In genomic region chr4:10257537-10257936, GRCm38 (mm10) we compare ENCODE assay signal across 25 mouse cellular contexts.
DNase-seq lines count a peak whose midpoint lies in the region; ATAC-seq and TF ChIP-seq lines count a peak whose summit lies in the region.
"Had no signal": no experiment of that assay in that cellular context is flagged by ENCODE, and none has a peak within 500 bp of the region (broad histone marks: within the 10 kb centered on the region; RNA-seq: fewer than 3 reads in every experiment).

No protein-coding gene starts in this region.

- H3K4me3 ChIP-seq in heart, embryonic 10.5 days, result no peak overlapping the region
- no peak overlapping the region for H3K4me3 ChIP-seq in heart, embryonic 15.5 days
- no peak overlapping the region for H3K4me3 ChIP-seq in heart, postnatal 0 days (ENCODE audit: low read depth, low read length)
- H3K4me3 ChIP-seq in heart, adult 2 months, result no peak overlapping the region
- H3K4me3 ChIP-seq: embryonic facial prominence, embryonic 13.5 days; embryonic facial prominence, embryonic 15.5 days; erythroblast, embryonic 14.5 days; forebrain, embryonic 10.5 days; forebrain, embryonic 12.5 days had no signal

- H3K4me1 ChIP-seq in heart, embryonic 10.5 days, result peaks cover 7% of the 10 kb centered on the region; the same call in 1 of the 2 replicates
- H3K4me1 ChIP-seq in heart, embryonic 15.5 days (replicated peaks), result peaks cover 8% of the 10 kb centered on the region; the same call in 1 of the 2 replicates
- 0 out of 2 replicates have a peak, but pooled peaks cover 6% of the 10 kb centered on the region for H3K4me1 ChIP-seq in heart, postnatal 0 days (ENCODE audit: control insufficient read depth, insufficient read depth)
- no peaks in the 10 kb centered on the region for H3K4me1 ChIP-seq in heart, adult 2 months (ENCODE audit: control insufficient read depth, insufficient read depth, low read length)
- H3K4me1 ChIP-seq: embryonic facial prominence, embryonic 13.5 days; embryonic facial prominence, embryonic 15.5 days; forebrain, embryonic 10.5 days; forebrain, embryonic 12.5 days had no signal

- no peak overlapping the region for H3K9ac ChIP-seq in heart, embryonic 15.5 days
- no peak overlapping the region for H3K9ac ChIP-seq in heart, postnatal 0 days (replicated peaks; ENCODE audit: low read depth, low read length)
- no peak overlapping the region for H3K9ac ChIP-seq in heart, adult 2 months (ENCODE audit: low read depth, low read length)
- H3K9ac ChIP-seq: embryonic facial prominence, embryonic 13.5 days; embryonic facial prominence, embryonic 15.5 days; forebrain, embryonic 12.5 days had no signal

- intact Hi-C loops in heart, adult 2 months (cut with DNase I), result no loop called here

- no peak overlapping the region for H3K27ac ChIP-seq in heart, embryonic 10.5 days
- no peak overlapping the region for H3K27ac ChIP-seq in heart, embryonic 15.5 days
- no peak overlapping the region for H3K27ac ChIP-seq in heart, postnatal 0 days (ENCODE audit: low read depth)
- H3K27ac ChIP-seq in heart, adult 2 months, result no peak overlapping the region
- H3K27ac ChIP-seq: embryonic facial prominence, embryonic 13.5 days; embryonic facial prominence, embryonic 15.5 days; forebrain, embryonic 10.5 days; forebrain, embryonic 12.5 days had no signal

- whole genome bisulfite sequencing in heart, embryonic 10.5 days, result 33% methylated on average over 4 of the region's 4 CpGs
- 29% methylated on average over 4 of the region's 4 CpGs for WGBS in heart, embryonic 15.5 days
- WGBS in heart, postnatal 0 days, result 18% methylated on average over 4 of the region's 4 CpGs
- 29% methylated on average over 4 of the region's 4 CpGs for WGBS in heart, adult 2 months

- no peaks in the 10 kb centered on the region for H3K36me3 ChIP-seq in heart, embryonic 10.5 days
- H3K36me3 ChIP-seq in heart, embryonic 15.5 days, result no peaks in the 10 kb centered on the region
- no peaks in the 10 kb centered on the region for H3K36me3 ChIP-seq in heart, postnatal 0 days (replicated peaks; ENCODE audit: control insufficient read depth, insufficient read depth, low read length)
- no peaks in the 10 kb centered on the region for H3K36me3 ChIP-seq in heart, adult 2 months (ENCODE audit: control insufficient read depth, insufficient read depth, low read length)
- H3K36me3 ChIP-seq: embryonic facial prominence, embryonic 13.5 days; embryonic facial prominence, embryonic 15.5 days; forebrain, embryonic 10.5 days; forebrain, embryonic 12.5 days had no signal

- no peaks in the 10 kb centered on the region for H3K9me3 ChIP-seq in heart, embryonic 10.5 days
- H3K9me3 ChIP-seq in heart, embryonic 15.5 days (replicated peaks), result no peaks in the 10 kb centered on the region
- no peaks in the 10 kb centered on the region for H3K9me3 ChIP-seq in heart, postnatal 0 days (replicated peaks; ENCODE audit: control insufficient read depth, low read length)
- H3K9me3 ChIP-seq: embryonic facial prominence, embryonic 13.5 days; embryonic facial prominence, embryonic 15.5 days; forebrain, embryonic 10.5 days; forebrain, embryonic 12.5 days had no signal

- no peak for TF ChIP-seq EP300 in heart, postnatal 0 days (IDR thresholded peaks at IDR 0.05; ENCODE audit: low read depth)
- TF ChIP-seq EP300 in heart, adult 2 months (IDR thresholded peaks at IDR 0.05; ENCODE audit: insufficient read depth, low read depth, low read length), result no peak

- H3K27me3 ChIP-seq in heart, embryonic 10.5 days (ENCODE audit: insufficient read depth, poor library complexity, severe bottlenecking), result no peaks in the 10 kb centered on the region
- no peaks in the 10 kb centered on the region for H3K27me3 ChIP-seq in heart, embryonic 15.5 days
- H3K27me3 ChIP-seq in heart, postnatal 0 days (ENCODE audit: control insufficient read depth, insufficient read depth, low read length), result no peaks in the 10 kb centered on the region
- no peaks in the 10 kb centered on the region for H3K27me3 ChIP-seq in heart, adult 2 months (ENCODE audit: control insufficient read depth, insufficient read depth, low read length)
- H3K27me3 ChIP-seq: embryonic facial prominence, embryonic 13.5 days; embryonic facial prominence, embryonic 15.5 days; forebrain, embryonic 12.5 days had no signal

- H3K79me2 ChIP-seq in heart, adult 2 months (replicated peaks; ENCODE audit: control insufficient read depth, insufficient read depth, low read length), result no peaks in the 10 kb centered on the region

- no peak overlapping the region for H3K4me2 ChIP-seq in heart, embryonic 15.5 days
- H3K4me2 ChIP-seq in heart, postnatal 0 days (ENCODE audit: low read depth, low read length), result no peak overlapping the region
- H3K4me2 ChIP-seq: embryonic facial prominence, embryonic 13.5 days; embryonic facial prominence, embryonic 15.5 days; forebrain, embryonic 12.5 days had no signal

- no peak for TF ChIP-seq CTCF in heart, postnatal 0 days (IDR thresholded peaks at IDR 0.05; ENCODE audit: low read depth)
- no peak for TF ChIP-seq CTCF in heart, adult 2 months (IDR thresholded peaks at IDR 0.05)

- peak; percentile 76 for DNase-seq in heart, embryonic 10.5 days (ENCODE audit: low spot score)
- DNase-seq in heart, postnatal 4 days, result no peak
- no peak for DNase-seq in heart, adult 9 months (ENCODE audit: low spot score in 2 of 2)
- DNase-seq in heart, postnatal 0 days (ENCODE audit: low spot score), result no peak
- no peak for DNase-seq in heart, adult 2 months
- DNase-seq: adrenal gland, adult 2 months; adrenal gland, postnatal 10 days; adrenal gland, postnatal 25 days; B cell, adult 2 months; cerebellum, adult 11 months; cerebellum, adult 18-20 months; cerebellum, adult 8-10 months; cerebellum, adult 9-11 months; cerebellum, postnatal 14 days; cerebellum, postnatal 36 days; embryo, embryonic 11 days had no signal

- 0 out of 2 replicates have a peak, but pooled peaks have one; percentile 35 for ATAC-seq in heart, embryonic 15.5 days (replicated peaks; ENCODE audit: insufficient number of reproducible peaks, insufficient read depth, low FRiP score, low read depth)
- ATAC-seq in heart, postnatal 0 days (ENCODE audit: insufficient read depth, low read depth), result peak; percentile 64
- ATAC-seq: CD4-positive, CD25-positive, alpha-beta regulatory T cell, adult 4 months; forebrain, embryonic 14.5 days; forebrain, embryonic 16.5 days had no signal

- TF ChIP-seq POLR2A in heart, adult 2 months (IDR thresholded peaks at IDR 0.05; ENCODE audit: insufficient read depth, low read depth, low read length), result no peak
